Mouse (Mus musculus): Measurements from ENCODE around the gene Dcp1b. TPM values are rescaled to one million over a fixed set of nuclear protein-coding genes. Genes with fewer than 3 reads are reported as not detected.

Gene Dcp1b
- polyA plus RNA-seq, 1 experiment: 19.6 TPM

GRCm38 (mm10) chr6:119191478-119191877 is 16.4 kb downstream of the Dcp1b start:
- Histone ChIP-seq H3K4me1 (ENCODE audit: control insufficient read depth, insufficient read depth, low read length) (no peaks in the 10 kb centered on the region), H3K4me3 (replicated peaks; ENCODE audit: extremely low read depth, low read depth, low read length) (no peak overlapping the region)
- no peak for DNase-seq
- TF ChIP-seq POLR2A (IDR thresholded peaks at IDR 0.05; ENCODE audit: borderline replicate concordance, extremely low read depth, low read depth, low read length) (no peak), CTCF (IDR thresholded peaks at IDR 0.05; ENCODE audit: insufficient read depth, low read length) (no peak)
- WGBS: 79% methylated on average over 4 of the region's 4 CpGs

DNA sequence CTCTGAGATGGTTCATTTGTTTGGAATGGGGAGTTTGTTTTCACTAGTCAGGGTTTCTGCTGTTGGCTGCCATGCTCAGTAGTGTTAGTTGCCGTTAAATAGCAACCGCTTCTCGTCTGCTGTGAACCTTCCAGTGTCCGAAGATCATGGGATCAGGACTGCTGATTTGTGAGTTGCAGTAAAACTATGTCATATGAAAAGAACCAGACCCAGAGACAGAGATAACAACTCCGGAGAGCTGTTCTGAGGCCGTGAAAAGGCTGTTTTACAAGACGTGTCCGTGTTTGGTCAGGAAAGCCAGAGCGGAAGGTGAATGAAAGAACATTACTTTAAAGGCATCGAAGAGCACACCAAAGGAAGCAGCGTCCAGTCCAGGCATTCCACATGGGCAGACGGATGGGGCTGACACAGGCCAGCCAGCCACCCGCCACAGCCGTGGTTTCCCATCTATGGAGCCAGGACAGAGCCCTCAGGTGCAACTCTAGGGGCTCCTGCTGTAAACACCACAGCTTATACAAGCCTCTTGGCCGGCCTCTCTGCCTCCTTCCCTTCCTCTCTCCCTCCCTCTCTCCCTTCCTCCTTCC is 18.6 kb downstream of the Dcp1b start:
- no peak for TF ChIP-seq CTCF (IDR thresholded peaks at IDR 0.05; ENCODE audit: insufficient read depth, low read length)
- TF ChIP-seq POLR2A (IDR thresholded peaks at IDR 0.05; ENCODE audit: borderline replicate concordance, extremely low read depth, low read depth, low read length): no peak
- Histone ChIP-seq H3K4me1 (ENCODE audit: control insufficient read depth, insufficient read depth, low read length) (no peaks in the 10 kb centered on the region), H3K4me3 (replicated peaks; ENCODE audit: extremely low read depth, low read depth, low read length) (no peak overlapping the region)
- WGBS: 83% methylated on average over 15 of the region's 15 CpGs
- no peak for DNase-seq

DNA sequence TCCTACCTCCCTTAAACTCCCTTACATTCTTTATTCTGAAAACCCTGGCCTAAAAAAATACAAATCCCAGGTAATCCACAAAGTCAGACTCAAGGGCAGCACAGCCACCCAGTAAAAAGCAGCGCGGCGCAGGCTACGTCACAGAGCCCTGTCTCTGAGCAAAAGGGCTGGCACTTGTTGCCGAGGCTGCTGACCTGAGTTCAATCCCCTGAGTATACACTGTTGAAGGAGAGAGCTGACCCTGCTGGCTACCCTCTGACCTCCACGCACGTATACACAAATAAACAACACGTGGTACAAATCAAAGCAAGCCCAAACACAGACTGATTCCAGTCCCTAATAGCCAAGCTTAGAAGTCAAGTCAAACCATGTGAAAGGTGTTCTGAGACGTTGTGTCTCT is 19.1 kb downstream of the Dcp1b start:
- no peak overlapping the region for H3K4me3 ChIP-seq (replicated peaks; ENCODE audit: extremely low read depth, low read depth, low read length)
- H3K4me1 ChIP-seq (ENCODE audit: control insufficient read depth, insufficient read depth, low read length): no peaks in the 10 kb centered on the region
- 82% methylated on average over 9 of the region's 9 CpGs for WGBS
- no peak for DNase-seq
- TF ChIP-seq CTCF (IDR thresholded peaks at IDR 0.05; ENCODE audit: insufficient read depth, low read length) (no peak), POLR2A (IDR thresholded peaks at IDR 0.05; ENCODE audit: borderline replicate concordance, extremely low read depth, low read depth, low read length) (no peak)

GRCm38 (mm10) chr6:119194601-119195000 is 19.5 kb downstream of the Dcp1b start:
- 79% methylated on average over 7 of the region's 7 CpGs for WGBS
- H3K4me3 ChIP-seq (replicated peaks; ENCODE audit: extremely low read depth, low read depth, low read length): no peak overlapping the region
- TF ChIP-seq POLR2A (IDR thresholded peaks at IDR 0.05; ENCODE audit: borderline replicate concordance, extremely low read depth, low read depth, low read length) (no peak), CTCF (IDR thresholded peaks at IDR 0.05; ENCODE audit: insufficient read depth, low read length) (no peak)
- H3K4me1 ChIP-seq (ENCODE audit: control insufficient read depth, insufficient read depth, low read length): no peaks in the 10 kb centered on the region
- no peak for DNase-seq

- no peak for DNase-seq
- Histone ChIP-seq H3K4me3 (replicated peaks; ENCODE audit: extremely low read depth, low read depth, low read length) (no peak within 1 kb of the TSS), H3K4me1 (ENCODE audit: control insufficient read depth, insufficient read depth, low read length) (no peaks in the 10 kb centered on the region)
- 59% methylated on average over 17 of the region's 17 CpGs for WGBS
- TF ChIP-seq CTCF (IDR thresholded peaks at IDR 0.05; ENCODE audit: insufficient read depth, low read length) (no peak), POLR2A (IDR thresholded peaks at IDR 0.05; ENCODE audit: borderline replicate concordance, extremely low read depth, low read depth, low read length) (no peak)
Measured at GRCm38 (mm10) chr6:119196382-119197305, 21.6 kb downstream of the Dcp1b start, which contains the start of gene Cacna1c. Cacna1c (minus strand) TSS chr6:119196418.

- Histone ChIP-seq H3K4me1 (ENCODE audit: control insufficient read depth, insufficient read depth, low read length) (no peaks in the 10 kb centered on the region), H3K4me3 (replicated peaks; ENCODE audit: extremely low read depth, low read depth, low read length) (no peak overlapping the region)
- 47% methylated on average over 15 of the region's 15 CpGs for WGBS
- TF ChIP-seq CTCF (IDR thresholded peaks at IDR 0.05; ENCODE audit: insufficient read depth, low read length): no peak
- no peak for TF ChIP-seq POLR2A (IDR thresholded peaks at IDR 0.05; ENCODE audit: borderline replicate concordance, extremely low read depth, low read depth, low read length)
- DNase-seq: no peak
Measured at GRCm38 (mm10) chr6:119198534-119199273, 23.7 kb downstream of the Dcp1b start.

DNA sequence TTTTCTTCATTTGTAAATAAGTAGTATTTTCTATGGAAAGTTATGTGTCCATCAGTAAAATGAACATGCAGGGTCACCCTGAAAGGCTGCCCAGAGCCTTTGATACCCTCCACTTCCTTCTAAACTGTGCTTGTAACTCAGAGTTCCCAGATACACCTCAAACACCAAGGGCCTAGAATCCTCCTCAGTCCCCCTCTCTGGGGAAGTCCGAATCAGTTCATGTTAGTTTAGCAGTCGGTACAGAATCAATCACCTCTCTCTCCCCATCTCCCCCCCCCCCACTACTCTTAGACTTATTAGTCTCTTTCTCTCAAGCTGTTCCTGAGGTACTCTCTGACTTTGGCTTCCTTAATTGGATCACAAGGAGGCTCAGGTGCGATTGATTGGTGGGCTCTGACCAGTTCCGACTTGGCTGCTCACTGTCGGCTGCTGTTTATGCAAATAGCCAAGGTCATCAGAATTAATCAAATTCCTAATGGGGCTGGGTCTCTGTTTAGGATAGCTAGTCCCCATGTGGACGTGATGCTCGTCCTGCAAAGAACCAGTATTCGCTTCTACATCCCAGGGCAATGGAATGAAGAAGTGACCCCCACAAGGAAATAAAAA is 24.3 kb downstream of the Dcp1b start:
- TF ChIP-seq POLR2A (IDR thresholded peaks at IDR 0.05; ENCODE audit: borderline replicate concordance, extremely low read depth, low read depth, low read length) (no peak), CTCF (IDR thresholded peaks at IDR 0.05; ENCODE audit: insufficient read depth, low read length) (no peak)
- H3K4me3 ChIP-seq (replicated peaks; ENCODE audit: extremely low read depth, low read depth, low read length): no peak overlapping the region
- H3K4me1 ChIP-seq (ENCODE audit: control insufficient read depth, insufficient read depth, low read length): no peaks in the 10 kb centered on the region
- no peak for DNase-seq
- 64% methylated on average over 8 of the region's 8 CpGs for WGBS

DNA sequence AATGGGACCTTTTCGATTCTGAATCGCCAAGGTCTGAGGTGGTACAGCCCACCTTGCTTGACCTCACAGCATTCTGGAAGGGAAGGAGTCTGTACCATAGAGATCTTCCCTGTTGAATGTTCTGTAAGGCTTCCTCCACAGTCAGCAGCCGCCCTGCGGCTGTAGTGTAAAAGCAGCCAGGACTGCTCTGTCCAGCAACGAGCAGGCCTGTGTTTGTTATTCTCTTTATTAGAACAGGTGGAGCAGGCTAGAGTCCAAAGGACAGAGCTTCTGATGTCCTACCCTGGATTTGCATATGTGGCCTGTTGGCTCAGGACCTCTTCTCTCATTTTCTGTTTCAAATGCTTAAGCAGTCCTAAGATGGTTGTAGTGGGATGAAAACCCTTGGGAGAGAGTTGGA is 25.3 kb downstream of the Dcp1b start:
- 80% methylated on average over 5 of the region's 5 CpGs for WGBS
- Histone ChIP-seq H3K4me1 (ENCODE audit: control insufficient read depth, insufficient read depth, low read length) (no peaks in the 10 kb centered on the region), H3K4me3 (replicated peaks; ENCODE audit: extremely low read depth, low read depth, low read length) (no peak overlapping the region)
- TF ChIP-seq POLR2A (IDR thresholded peaks at IDR 0.05; ENCODE audit: borderline replicate concordance, extremely low read depth, low read depth, low read length) (no peak), CTCF (IDR thresholded peaks at IDR 0.05; ENCODE audit: insufficient read depth, low read length) (no peak)
- DNase-seq: no peak

DNA sequence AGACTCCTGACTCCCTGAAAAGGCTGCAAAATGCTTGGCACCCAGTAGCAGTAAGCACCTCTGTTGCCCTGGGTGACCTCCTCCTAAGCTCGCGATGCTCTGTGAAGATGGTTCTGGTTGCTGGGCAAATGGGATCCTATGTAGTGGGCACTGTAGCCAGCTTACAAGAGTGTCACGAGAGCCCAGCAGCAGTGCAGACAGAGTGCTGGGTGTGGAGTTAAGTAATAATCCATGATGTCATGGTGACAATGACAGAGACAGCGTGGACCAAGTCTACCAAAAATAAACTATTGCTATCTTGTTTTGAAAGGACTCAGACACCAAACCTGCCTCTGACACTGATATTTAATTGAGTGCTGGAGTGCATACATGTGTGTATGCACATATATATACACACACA is 26.5 kb downstream of the Dcp1b start:
- DNase-seq: no peak
- WGBS: 80% methylated on average over 4 of the region's 4 CpGs
- TF ChIP-seq POLR2A (IDR thresholded peaks at IDR 0.05; ENCODE audit: borderline replicate concordance, extremely low read depth, low read depth, low read length): no peak
- TF ChIP-seq CTCF (IDR thresholded peaks at IDR 0.05; ENCODE audit: insufficient read depth, low read length): no peak
- no peaks in the 10 kb centered on the region for H3K4me1 ChIP-seq (ENCODE audit: control insufficient read depth, insufficient read depth, low read length)
- H3K4me3 ChIP-seq (replicated peaks; ENCODE audit: extremely low read depth, low read depth, low read length): no peak overlapping the region
